ENCODE assay signal across 9 mouse cellular contexts in genomic region chr4:46404042-46404795, GRCm38 (mm10). TPM values are rescaled to one million over a fixed set of nuclear protein-coding genes. Genes with fewer than 3 reads are reported as not detected.
A peak's percentile ranks its signal among the peaks of the same experiment; 100 is the strongest.
DNase-seq lines count a peak whose midpoint lies in the region; ATAC-seq lines count a peak whose summit lies in the region.
"Had no signal": no experiment of that assay in that cellular context is flagged by ENCODE, and none has a peak within 500 bp of the region (broad histone marks: within the 10 kb centered on the region; RNA-seq: fewer than 3 reads in every experiment).

No protein-coding gene starts in this region.

- H3K4me3 ChIP-seq in heart, embryonic 16.5 days (ENCODE audit: low read length): no peak overlapping the region
- H3K4me3 ChIP-seq: limb, embryonic 13.5 days had no signal

- 63% methylated on average over 6 of the region's 6 CpGs for WGBS in heart, embryonic 16.5 days

- H3K4me1 ChIP-seq in heart, embryonic 16.5 days (ENCODE audit: control insufficient read depth, insufficient read depth, low read length): no peaks in the 10 kb centered on the region
- H3K4me1 ChIP-seq: limb, embryonic 13.5 days had no signal

- H3K27me3 ChIP-seq in heart, embryonic 16.5 days (ENCODE audit: control insufficient read depth, insufficient read depth, low read length): no peaks in the 10 kb centered on the region
- H3K27me3 ChIP-seq: limb, embryonic 13.5 days had no signal

- no peak overlapping the region for H3K27ac ChIP-seq in heart, embryonic 16.5 days (ENCODE audit: low read length)
- H3K27ac ChIP-seq: limb, embryonic 13.5 days had no signal

- intact Hi-C loops in heart, postnatal 10 days (cut with DNase I): no loop called here

- DNase-seq in heart, postnatal 10 days: no peak
- DNase-seq in thymus, postnatal 14 days: peak; percentile 77
- no peak for DNase-seq in ovary, postnatal 10 days (ENCODE audit: low spot score)
- no peak for DNase-seq in layer of hippocampus, postnatal 25 days (ENCODE audit: extremely low spot score in 1 of 2, low spot score in 1 of 2)
- DNase-seq in kidney, postnatal 25 days: no peak

- no peaks in the 10 kb centered on the region for H3K36me3 ChIP-seq in heart, embryonic 16.5 days (ENCODE audit: control insufficient read depth, insufficient read depth)
- H3K36me3 ChIP-seq: limb, embryonic 13.5 days had no signal

- ATAC-seq in heart, embryonic 16.5 days (replicated peaks; ENCODE audit: extremely low read depth, insufficient read depth, low FRiP score): 0 out of 2 replicates have a peak, but pooled peaks have one; percentile 23
- ATAC-seq in erythroblast, adult 5-6 weeks (replicated peaks; ENCODE audit: low FRiP score, poor library complexity, severe bottlenecking): peak; percentile 65
- peak; percentile 80 for ATAC-seq in megakaryocyte progenitor cell, adult 5-6 weeks (replicated peaks; ENCODE audit: poor library complexity)

- H3K9me3 ChIP-seq in heart, embryonic 16.5 days (replicated peaks; ENCODE audit: control insufficient read depth, low read length): no peaks in the 10 kb centered on the region

- H3K9ac ChIP-seq in heart, embryonic 16.5 days (ENCODE audit: low read length): no peak overlapping the region
- H3K9ac ChIP-seq: limb, embryonic 13.5 days had no signal

- no peak overlapping the region for H3K4me2 ChIP-seq in heart, embryonic 16.5 days (ENCODE audit: low read depth, low read length)
- H3K4me2 ChIP-seq: limb, embryonic 13.5 days had no signal

RNA-seq across cellular contexts. Expression of gene Hemgn, which starts 9.1 kb away (rescaled TPM):
- 1.1 and 1.8 TPM in 2 replicates for polyA plus RNA-seq in heart, embryonic 16.5 days (2015; fragmentation: Nextera tagmentation; extraction: Ambion mirVana)
- under 1 TPM; 0.17 to 0.43 TPM for total RNA-seq in heart, postnatal 10 days (2021)
- 294 and 312 TPM in 2 replicates for total RNA-seq in erythroblast, adult 5-6 weeks (2015; ENCODE audit: low replicate concordance)
- total RNA-seq in erythroblast, adult 5-6 weeks (2017; ENCODE audit: low replicate concordance): 420 and 452 TPM in 2 replicates
- 11.7 and 25.5 TPM in 2 replicates for total RNA-seq in megakaryocyte progenitor cell, adult 5-6 weeks (2015)
- 9.6 and 20.6 TPM in 2 replicates for total RNA-seq in megakaryocyte progenitor cell, adult 5-6 weeks (2017)
- total RNA-seq in layer of hippocampus, postnatal 25 days (2021): not detected

RNA-seq across cellular contexts. Expression of gene Trmo, which starts 15.0 kb away (rescaled TPM):
- polyA plus RNA-seq in heart, embryonic 16.5 days (2015; fragmentation: Nextera tagmentation; extraction: Ambion mirVana): 8.6 and 11.1 TPM in 2 replicates
- total RNA-seq in heart, postnatal 10 days (2021): 1 to 10 TPM; 4.2 to 4.7 TPM
- 39.8 and 54.5 TPM in 2 replicates for total RNA-seq in erythroblast, adult 5-6 weeks (2015; ENCODE audit: low replicate concordance)
- total RNA-seq in erythroblast, adult 5-6 weeks (2017; ENCODE audit: low replicate concordance): 64.6 and 70.5 TPM in 2 replicates
- total RNA-seq in megakaryocyte progenitor cell, adult 5-6 weeks (2015): 6.7 and 9.1 TPM in 2 replicates
- 12.6 and 14.4 TPM in 2 replicates for total RNA-seq in megakaryocyte progenitor cell, adult 5-6 weeks (2017)
- total RNA-seq in layer of hippocampus, postnatal 25 days (2021): 1 to 10 TPM; 3.9 to 5.5 TPM

RNA-seq across cellular contexts. Expression of gene Anp32b, which starts 46.5 kb away (rescaled TPM):
- 149 and 156 TPM in 2 replicates for polyA plus RNA-seq in heart, embryonic 16.5 days (2015; fragmentation: Nextera tagmentation; extraction: Ambion mirVana)
- 10 to 100 TPM; 86.8 to 90.9 TPM for total RNA-seq in heart, postnatal 10 days (2021)
- 423 and 438 TPM in 2 replicates for total RNA-seq in erythroblast, adult 5-6 weeks (2015; ENCODE audit: low replicate concordance)
- 88.0 and 170 TPM in 2 replicates for total RNA-seq in erythroblast, adult 5-6 weeks (2017; ENCODE audit: low replicate concordance)
- 743 and 817 TPM in 2 replicates for total RNA-seq in megakaryocyte progenitor cell, adult 5-6 weeks (2015)
- total RNA-seq in megakaryocyte progenitor cell, adult 5-6 weeks (2017): 148 and 191 TPM in 2 replicates
- 10 to 100 TPM; 48.9 to 53.4 TPM for total RNA-seq in layer of hippocampus, postnatal 25 days (2021)

Comparison
In these comparisons a context has a peak if more than half of its experiments do, and no peak if none do; other contexts are left out.
1. ATAC-seq: peak in every context shown above with its lines; median percentile 80 in megakaryocyte progenitor cell, adult 5-6 weeks; 65 in erythroblast, adult 5-6 weeks; 23 in heart, embryonic 16.5 days.
2. RNA of gene Hemgn, which starts 9.1 kb away (total RNA-seq): 294 to 452 TPM in erythroblast, adult 5-6 weeks; 9.6 to 25.5 TPM in megakaryocyte progenitor cell, adult 5-6 weeks, 0.17 to 0.43 TPM in heart, postnatal 10 days and not detected in layer of hippocampus, postnatal 25 days; every median in the first group is over 10 times any median in the second.